Mouse (Mus musculus) brown adipose tissue, adult 24 weeks (tissue): ENCODE results near the gene Acp4. TPM values are rescaled to one million over a fixed set of nuclear protein-coding genes. Genes with fewer than 3 reads are reported as not detected.
A peak's percentile ranks its signal among the peaks of the same experiment; 100 is the strongest.
"Not testable (repeated sequence)": the region's sequence is repeated elsewhere in the genome, so short reads cannot be mapped to it uniquely, and the experiment has no call there.

ENCODE experiments used
- H3K27ac ChIP-seq: fragments of 200-500 bp; replicated peaks from 2 replicates; pipeline ENCODE4 v1.5.1; 2012; ENCODE audit warnings: low read depth, mild to moderate bottlenecking, low read length
- H3K4me1 ChIP-seq: fragments of 200-500 bp; 2 replicates; pipeline ENCODE4 v1.6.1; 2012; ENCODE audit warnings: low read length, mixed read lengths; ENCODE audit not compliant: control insufficient read depth, insufficient read depth, insufficient read length
- H3K4me3 ChIP-seq: fragments of 200-500 bp; 2 replicates; pipeline ENCODE4 v1.5.1; 2012; ENCODE audit warnings: low read depth, mild to moderate bottlenecking, low read length, moderate library complexity; ENCODE audit not compliant: insufficient read depth
- polyA plus RNA-seq: library from polyadenylated mRNA; stranded (reverse); fragments of >200 nt; gene quantifications from 2 replicates; pipeline ENCODE4 v1.2.4, GENCODE M21; 2012; ENCODE audit not compliant: missing spikeins, insufficient read depth, insufficient read length

Acp4 gene
- polyA plus RNA-seq = not detected in 2 replicates

DNA sequence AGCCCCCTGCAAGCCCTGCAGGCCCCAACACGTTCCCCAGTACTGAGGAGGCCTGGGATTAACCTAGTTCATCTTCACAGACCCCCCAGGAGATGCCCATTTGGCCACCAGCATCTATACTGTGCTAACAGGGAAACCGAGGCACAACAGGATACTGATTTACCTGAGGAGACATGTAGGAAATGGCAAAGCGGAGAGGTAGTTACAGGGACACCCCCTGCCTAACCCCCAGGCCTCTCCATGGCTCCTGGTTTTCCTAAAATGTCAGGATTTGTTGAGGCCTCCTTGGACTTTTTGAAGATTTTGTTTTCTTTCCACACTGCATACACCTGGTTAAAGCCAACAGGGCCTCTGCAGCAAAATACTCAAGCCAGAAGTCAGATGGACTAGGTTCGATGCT is at the start of gene Acp4:
TSS of gene Acp4 (minus strand) at position 101 of the 400 bp plus-strand sequence.
- Histone ChIP-seq H3K27ac (no peak within 1 kb of the TSS), H3K4me1 (no peaks in the 10 kb centered on the region), H3K4me3 (no peak within 1 kb of the TSS)

DNA sequence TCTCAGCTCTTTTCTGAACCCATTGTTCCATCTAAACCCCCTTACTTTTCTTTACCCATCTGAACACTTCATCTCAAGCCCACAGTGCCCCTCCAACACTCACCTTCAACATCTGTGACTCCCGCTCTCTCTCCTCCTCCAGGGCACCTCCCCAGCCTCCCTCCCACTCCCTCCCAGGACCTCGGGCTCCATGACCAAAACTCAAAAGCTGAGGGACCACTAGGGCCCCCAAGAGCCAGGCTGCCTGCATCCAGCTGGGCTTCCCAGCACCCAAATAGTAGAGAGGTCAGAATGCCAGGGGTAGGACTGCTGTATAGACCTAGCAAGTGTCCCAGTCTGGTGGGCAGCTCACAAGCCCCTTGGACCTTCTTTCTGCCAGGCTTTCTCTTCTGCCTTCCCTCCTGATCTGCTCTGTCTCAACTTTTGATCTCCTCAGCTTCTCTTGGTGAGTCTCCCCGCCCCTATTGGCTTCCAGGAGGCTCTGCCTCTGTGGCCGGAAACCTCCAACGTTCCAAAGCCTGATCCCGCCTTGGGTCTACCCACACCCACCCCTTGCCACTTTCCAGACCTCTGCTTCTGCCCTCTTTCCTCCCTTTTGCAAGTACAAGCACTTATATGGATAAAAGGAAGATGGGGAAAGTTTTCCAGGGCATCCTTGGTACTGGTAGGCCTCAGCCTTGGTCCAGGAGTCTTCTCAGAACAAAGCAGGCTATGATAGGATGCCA is 49.5 kb upstream of the Acp4 start, which contains the start of gene Clec11a:
TSS of gene Clec11a (minus strand) at position 387 of the 725 bp plus-strand sequence.
- Histone ChIP-seq H3K27ac (no peak within 1 kb of the TSS), H3K4me1 (no peaks in the 10 kb centered on the region; the same call in 1 of the 2 replicates), H3K4me3 (0 out of 2 replicates have a peak within 1 kb of the TSS, but pooled peaks have one; percentile 78)

DNA sequence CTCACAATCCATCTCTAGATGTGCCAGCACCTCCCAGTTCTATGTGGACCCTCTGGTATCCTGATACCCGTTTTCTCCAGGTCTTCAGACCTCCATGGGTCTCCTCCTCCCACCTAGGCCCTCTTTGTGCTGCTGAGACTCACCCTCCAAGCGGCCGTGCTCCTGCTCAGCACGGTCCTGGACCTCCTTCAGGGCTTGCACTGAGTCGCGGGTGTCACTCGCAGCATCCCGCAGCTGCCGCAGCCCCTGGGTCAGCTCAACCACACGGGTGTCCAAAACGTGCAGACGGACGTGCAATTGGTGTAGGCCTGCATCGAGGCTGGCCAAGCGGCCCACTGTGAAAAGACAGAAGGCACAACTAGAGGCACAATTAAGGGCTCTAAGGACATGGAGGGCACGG is 48.5 kb upstream of the Acp4 start:
- Histone ChIP-seq H3K27ac (no peak overlapping the region), H3K4me1 (no peaks in the 10 kb centered on the region; the same call in 1 of the 2 replicates), H3K4me3 (0 out of 2 replicates have a peak overlapping the region, but pooled peaks have one; percentile 78)

DNA sequence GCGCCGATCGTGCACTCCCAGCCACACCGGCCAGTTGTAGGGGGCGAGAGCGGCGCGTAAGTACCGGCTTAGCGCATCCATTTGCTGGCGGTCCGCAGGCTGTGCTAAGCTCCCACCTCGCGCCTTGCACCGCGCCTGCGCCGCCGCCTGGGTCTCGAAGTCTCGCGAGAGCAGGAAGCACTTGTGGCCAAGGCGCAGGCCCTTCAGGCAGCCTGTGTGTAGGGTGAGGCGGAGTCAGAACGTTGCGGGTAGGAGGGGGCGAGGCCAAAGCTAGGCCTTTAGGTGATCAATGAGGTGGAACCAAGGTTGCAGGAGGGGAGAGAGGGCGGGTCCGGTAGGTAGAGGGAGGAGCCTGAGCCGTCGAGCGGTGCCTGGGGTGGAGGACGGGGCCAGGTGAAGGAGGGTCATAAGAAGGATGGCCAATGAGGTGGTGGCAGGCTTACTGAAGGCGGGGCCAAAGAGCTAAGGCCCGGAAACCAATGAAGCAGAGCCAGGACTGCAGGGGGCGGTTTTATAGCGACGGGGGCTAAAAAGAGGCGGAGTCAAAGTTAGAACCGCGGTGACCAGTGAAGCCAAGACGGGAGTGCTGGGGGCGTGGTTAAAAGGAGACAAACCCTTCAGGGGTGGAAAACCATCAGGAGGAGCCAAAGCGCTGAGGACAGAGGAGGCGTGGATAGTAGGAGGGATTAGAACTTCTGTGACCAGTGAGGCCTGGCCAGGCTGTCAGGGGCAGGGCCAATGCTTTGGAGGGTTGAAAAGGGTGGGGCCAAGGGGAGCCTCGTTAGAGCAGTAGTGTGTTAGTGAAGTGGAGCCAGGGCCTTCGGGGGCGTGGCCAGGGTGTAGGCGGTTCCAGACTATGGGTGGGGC is 47.8 kb upstream of the Acp4 start:
- Histone ChIP-seq H3K27ac (peak overlapping the region; percentile 77), H3K4me3 (peak overlapping the region; percentile 78), H3K4me1 (no peaks in the 10 kb centered on the region)

DNA sequence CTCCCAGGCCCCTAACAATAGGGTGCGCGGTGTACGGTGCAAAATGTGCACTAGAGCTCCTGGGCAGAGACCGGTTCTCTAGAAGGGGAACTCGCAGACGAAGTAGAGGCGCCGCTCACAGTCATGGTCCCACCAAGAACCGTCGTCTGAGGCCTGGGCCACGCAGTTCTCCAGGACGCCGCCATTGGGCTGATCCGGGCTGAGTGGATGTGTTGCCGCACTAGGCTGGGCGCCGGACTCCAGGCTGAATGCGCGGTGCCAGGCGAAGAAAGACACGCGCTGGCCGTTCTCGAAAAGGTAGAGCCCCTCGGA is 47.2 kb upstream of the Acp4 start:
- no peaks in the 10 kb centered on the region for H3K4me1 ChIP-seq
- peak overlapping the region; percentile 78 for H3K4me3 ChIP-seq
- 0 out of 2 replicates have a peak overlapping the region, but pooled peaks have one; percentile 13 for H3K27ac ChIP-seq

DNA sequence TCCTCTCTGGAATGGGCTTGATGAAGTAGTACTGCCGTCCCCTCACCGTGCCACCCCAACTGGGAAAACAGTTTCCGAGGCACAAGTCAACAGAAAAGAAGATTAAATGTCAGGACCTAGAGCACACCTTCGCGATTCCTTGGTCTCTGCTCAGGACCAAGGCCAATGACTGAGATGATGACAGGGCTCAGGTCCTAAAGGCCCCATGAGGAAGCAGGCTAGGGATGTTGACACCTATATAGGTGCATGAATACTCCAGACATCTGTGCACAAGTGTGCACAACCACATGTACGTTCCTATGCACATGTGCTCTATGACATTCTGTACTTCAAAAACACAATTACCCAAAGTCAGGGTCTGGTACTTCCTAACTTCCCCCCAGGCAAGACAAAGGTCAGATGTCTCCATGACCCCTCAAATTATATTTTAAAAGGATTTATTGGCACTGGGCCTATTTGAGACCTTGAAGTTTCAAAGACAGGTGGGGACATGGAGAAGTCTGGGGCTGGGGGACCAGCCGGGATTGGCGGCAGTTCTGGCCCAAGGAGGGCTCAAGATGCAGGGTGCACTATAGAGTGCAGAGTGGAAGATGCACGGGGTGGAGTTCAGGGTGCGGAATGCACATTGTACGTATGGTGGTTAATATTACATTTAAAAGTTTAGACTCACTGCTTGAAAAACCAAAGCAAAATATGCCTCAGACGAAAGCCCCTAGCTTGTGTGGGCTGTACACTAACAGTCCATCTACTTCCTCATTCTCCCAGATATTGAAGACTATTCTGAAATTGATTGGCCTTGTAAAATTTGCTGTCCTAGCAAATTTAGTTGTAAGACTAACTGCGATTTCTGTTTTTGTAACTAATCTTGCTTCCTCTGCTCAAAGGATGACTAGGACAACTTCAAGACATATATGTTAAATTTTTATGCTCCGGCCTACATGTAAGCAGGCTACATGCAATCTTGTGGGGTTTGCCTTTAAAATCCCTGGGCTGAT is 46.5 kb upstream of the Acp4 start:
- Histone ChIP-seq H3K4me3 (peak overlapping the region; percentile 78), H3K4me1 (no peaks in the 10 kb centered on the region), H3K27ac (no peak overlapping the region)

DNA sequence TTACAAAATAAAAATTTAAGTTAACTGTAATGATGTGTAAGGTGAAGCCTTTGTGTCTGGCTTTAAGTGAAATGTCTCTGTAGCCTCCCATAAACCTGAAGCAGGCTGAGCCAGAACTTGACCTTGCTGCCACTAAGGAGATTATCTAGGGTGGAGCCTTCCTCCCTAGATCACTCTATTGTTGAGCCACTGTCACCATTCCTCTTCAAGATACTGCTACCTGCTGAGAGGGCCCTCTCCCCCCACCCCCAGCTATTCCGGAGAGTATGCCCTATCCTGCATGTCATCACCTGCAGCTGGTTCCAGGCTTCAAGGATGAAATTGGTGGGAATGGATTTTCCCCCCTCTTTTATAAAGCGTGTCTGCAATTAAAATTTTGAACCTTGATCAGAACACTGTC is 40.3 kb upstream of the Acp4 start:
- H3K4me3 ChIP-seq, H3K27ac ChIP-seq, H3K4me1 ChIP-seq: not testable (repeated sequence)

DNA sequence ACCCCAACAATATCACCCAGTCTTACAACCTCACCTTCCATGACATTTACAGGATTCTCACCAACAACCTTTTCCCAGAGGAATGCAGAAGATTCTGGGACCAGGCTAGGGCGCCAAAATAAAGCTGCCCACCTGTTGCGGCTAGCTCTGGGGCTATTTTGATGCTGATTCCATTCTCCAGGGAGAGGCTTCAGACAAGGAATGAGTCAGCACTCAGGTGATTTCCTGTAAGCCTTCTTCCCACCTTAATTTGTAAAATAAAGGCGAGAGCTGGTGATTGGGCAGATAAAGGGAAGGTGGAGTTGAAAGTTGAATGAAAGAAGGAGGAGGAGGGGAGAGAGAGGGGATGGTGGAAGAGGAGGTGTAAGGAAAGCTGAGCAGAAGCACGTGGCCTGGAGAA is 34.2 kb upstream of the Acp4 start:
- Histone ChIP-seq H3K4me3 (no peak overlapping the region), H3K4me1 (no peaks in the 10 kb centered on the region), H3K27ac (no peak overlapping the region)

DNA sequence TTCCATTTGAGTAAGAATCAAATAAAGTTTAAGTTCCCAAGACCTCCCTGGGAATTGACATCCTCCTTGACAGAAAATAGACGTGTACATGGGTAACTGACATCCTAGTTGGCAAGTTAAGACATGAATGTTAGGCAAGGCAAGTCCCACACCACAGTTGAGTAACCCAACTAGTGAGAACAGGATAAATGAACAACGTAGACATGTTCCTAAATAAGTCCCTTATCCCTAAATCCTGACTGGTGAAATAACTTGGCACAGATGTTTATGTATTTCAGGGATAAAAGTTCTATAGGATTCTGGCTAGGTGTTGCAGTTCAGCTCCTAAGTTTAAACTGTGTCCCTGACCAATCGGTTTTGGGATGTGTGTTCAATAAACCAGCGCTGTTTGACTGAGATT is 33.8 kb upstream of the Acp4 start:
- no peak overlapping the region for H3K27ac ChIP-seq
- no peak overlapping the region for H3K4me3 ChIP-seq
- H3K4me1 ChIP-seq = no peaks in the 10 kb centered on the region

DNA sequence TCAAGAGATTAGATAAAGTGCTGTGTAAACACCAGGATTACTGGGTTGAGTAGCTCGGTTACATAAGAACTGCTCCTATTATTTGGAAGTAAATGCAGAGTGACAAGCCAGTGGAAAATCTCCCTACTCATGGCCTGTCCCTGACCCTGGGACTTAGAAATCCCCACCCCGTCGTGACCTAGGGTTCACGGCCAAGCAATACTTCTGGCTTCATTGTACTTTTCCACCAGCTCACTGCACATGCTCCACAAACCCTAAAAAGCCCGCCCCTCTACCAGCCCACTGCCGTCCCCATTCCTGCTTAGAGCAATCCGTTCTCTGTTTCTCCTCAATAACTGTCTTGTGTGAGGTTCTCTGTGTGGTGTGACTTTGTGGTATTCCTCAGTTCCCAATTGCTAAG is 30.6 kb upstream of the Acp4 start:
- H3K27ac ChIP-seq = no peak overlapping the region
- H3K4me3 ChIP-seq = no peak overlapping the region
- H3K4me1 ChIP-seq = no peaks in the 10 kb centered on the region

DNA sequence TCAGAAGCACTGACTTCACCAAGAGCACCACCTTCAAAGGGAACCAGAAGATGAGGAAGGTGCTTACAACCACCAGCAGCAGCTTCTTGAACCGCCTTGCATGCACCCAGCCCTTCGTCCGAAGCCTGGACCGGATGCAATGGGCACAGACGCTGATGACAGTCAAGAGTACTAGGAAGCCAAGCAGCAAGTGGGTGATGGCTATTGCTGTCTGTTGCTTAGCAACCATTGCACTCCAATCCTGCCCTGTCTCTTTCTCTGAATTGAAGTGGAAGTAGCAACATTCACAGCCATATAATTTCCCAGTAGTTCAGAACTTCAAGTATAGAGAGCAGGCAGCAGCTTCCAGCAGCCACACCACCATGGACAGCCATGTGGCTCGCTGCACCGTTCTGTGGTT is 24.4 kb upstream of the Acp4 start:
- no peaks in the 10 kb centered on the region for H3K4me1 ChIP-seq
- H3K27ac ChIP-seq = no peak overlapping the region

DNA sequence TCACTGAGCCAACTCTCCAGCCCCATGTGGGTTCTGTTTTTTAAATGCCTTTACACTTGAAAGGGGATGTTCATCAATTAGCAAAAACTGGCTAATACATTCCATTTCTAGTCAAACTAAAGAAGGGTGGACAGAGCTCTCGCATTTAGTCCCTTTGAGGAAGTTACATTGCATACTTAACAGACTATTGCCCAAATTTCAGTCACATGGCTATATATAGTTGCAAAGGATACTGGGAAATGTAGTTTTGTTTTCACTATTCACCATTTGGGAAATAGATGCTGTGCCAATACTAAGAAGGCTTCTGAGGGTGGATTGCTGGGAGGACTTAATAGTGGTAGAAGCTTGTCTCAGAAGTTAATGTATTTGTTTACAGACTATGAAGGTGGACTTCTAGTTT is 23.8 kb upstream of the Acp4 start:
- Histone ChIP-seq H3K4me3 (no peak overlapping the region), H3K27ac (no peak overlapping the region), H3K4me1 (no peaks in the 10 kb centered on the region)

More for the DNA sequence above, 24.4 kb upstream of the Acp4 start:
- no peak overlapping the region for H3K4me3 ChIP-seq

DNA sequence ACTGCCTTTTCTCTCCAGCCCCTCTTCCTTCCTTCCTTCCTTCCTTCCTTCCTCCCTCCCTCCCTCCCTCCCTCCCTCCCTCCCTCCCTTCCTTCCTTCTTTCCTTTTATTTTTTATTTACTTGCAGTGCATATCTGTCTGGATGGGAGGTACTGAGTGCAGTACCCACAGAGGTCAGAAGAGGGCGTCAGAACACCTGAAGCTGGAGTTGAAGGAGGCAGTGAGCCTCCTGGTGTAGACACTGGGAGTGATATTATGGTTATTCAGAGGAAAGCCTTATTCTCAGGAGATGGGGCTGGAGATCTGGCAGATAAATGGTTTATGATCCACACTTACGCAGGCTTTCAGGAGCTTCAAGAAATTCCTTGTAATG is 20.1 kb upstream of the Acp4 start:
- no peaks in the 10 kb centered on the region for H3K4me1 ChIP-seq
- no peak overlapping the region for H3K27ac ChIP-seq

DNA sequence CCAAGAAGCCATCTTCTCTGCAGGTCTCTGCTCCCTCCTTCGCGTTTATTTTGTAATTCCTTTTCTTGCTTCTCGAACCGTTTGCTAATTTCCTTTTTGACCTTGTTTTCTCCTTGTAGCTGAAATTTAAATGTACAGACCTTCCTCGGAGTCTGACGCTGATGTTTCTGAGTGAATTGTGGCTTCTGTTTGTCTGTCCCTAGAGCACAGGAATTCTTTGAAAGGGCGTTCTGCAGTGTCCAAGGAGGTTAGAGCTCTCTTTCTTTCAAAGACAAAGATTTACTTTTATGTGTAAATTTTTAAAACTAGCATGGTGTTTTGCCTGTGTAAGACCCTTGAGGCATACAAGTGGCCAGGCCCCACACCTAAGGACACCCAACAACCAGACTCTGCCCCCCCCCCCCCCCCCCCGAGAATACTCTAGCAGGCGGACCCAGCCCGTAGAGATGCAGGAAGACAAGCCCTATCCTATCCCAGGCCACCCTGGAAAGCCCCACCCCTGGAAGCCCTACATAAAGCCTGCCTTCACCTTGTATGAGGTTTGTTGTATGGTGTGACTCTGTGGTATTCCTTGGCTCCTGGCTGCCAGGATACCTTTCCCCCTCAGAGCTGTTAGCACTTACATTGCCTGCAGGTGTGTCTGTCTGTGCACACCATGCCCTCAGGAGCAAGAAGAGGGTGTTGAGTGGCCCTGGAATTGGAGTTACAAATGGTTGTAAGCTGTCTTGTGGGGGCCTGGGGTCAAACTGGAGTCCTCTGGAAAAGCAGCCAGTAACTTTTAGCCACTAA is 19.5 kb upstream of the Acp4 start:
- Histone ChIP-seq H3K27ac (no peak overlapping the region), H3K4me3 (no peak overlapping the region), H3K4me1 (no peaks in the 10 kb centered on the region)

More for the DNA sequence above, 20.1 kb upstream of the Acp4 start:
- H3K4me3 ChIP-seq = no peak overlapping the region
